In the genomic region with DNA sequence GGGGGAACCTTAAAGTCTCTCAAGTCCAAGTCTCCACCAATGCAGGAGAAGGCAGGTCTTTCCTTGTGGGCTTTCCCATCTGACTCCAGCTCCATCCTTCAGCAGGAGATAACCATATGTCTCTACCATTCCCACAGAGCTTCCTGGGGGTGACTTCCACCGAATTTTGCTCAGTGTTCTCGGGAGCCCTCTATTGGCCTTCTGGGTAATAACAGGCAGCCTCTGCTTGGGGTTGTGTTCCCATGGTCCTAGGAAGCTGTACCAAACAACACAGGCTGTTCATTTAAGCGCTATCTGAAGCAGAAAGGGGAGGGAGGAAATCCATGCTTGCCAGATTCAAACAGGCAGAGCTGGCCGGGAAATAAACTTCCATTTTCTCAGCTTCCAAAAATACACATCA, we compare ENCODE assay signal across 10 mouse cellular contexts.
A peak's percentile ranks its signal among the peaks of the same experiment; 100 is the strongest.
DNase-seq lines count a peak whose midpoint lies in the region; ATAC-seq lines count a peak whose summit lies in the region.
"Had no signal": no experiment of that assay in that cellular context is flagged by ENCODE, and none has a peak within 500 bp of the region (broad histone marks: within the 10 kb centered on the region; RNA-seq: fewer than 3 reads in every experiment).

No protein-coding gene starts in this region.

- H3K4me3 ChIP-seq in limb, embryonic 11.5 days (ENCODE audit: low read depth, low read length): no peak overlapping the region
- H3K4me3 ChIP-seq: embryonic facial prominence, embryonic 15.5 days; myocyte had no signal

- peak; percentile 38 for DNase-seq in urinary bladder, postnatal 14 days (ENCODE audit: low spot score)
- no peak for DNase-seq in urinary bladder, postnatal 10 days (ENCODE audit: low spot score)
- DNase-seq in cerebellum, adult 18-20 months: peak; percentile 67 to 76
- peak; percentile 61 to 89 for DNase-seq in frontal cortex, adult 2 months (ENCODE audit: extremely low spot score in 1 of 2, low spot score in 1 of 2)
- peak; percentile 56 for DNase-seq in kidney, adult 9 months
- DNase-seq in limb, embryonic 11.5 days (ENCODE audit: low spot score): peak; percentile 34
- DNase-seq in retina, adult 2 months (ENCODE audit: low read depth, low spot score): peak; percentile 25
- no peak for DNase-seq in thymus, postnatal 36 days

- H3K4me1 ChIP-seq in limb, embryonic 11.5 days (ENCODE audit: control insufficient read depth, insufficient read depth, low read length): no peaks in the 10 kb centered on the region
- H3K4me1 ChIP-seq: embryonic facial prominence, embryonic 15.5 days had no signal

- no peak overlapping the region for H3K27ac ChIP-seq in limb, embryonic 11.5 days (replicated peaks; ENCODE audit: low read depth, low read length)
- H3K27ac ChIP-seq: embryonic facial prominence, embryonic 15.5 days had no signal

- H3K9ac ChIP-seq in limb, embryonic 11.5 days (ENCODE audit: low read length): no peak overlapping the region
- H3K9ac ChIP-seq: embryonic facial prominence, embryonic 15.5 days had no signal

- ATAC-seq in limb, embryonic 11.5 days (ENCODE audit: insufficient number of reproducible peaks, low FRiP score, low TSS enrichment, low read depth): no peak

- H3K36me3 ChIP-seq in limb, embryonic 11.5 days (ENCODE audit: control insufficient read depth, insufficient read depth, low read length): no peaks in the 10 kb centered on the region
- H3K36me3 ChIP-seq: embryonic facial prominence, embryonic 15.5 days had no signal

- 23% methylated on average over 4 of the region's 4 CpGs for WGBS in limb, embryonic 11.5 days

- no peaks in the 10 kb centered on the region for H3K27me3 ChIP-seq in limb, embryonic 11.5 days (ENCODE audit: control insufficient read depth, insufficient read depth, low read length)
- H3K27me3 ChIP-seq: embryonic facial prominence, embryonic 15.5 days had no signal

- H3K9me3 ChIP-seq in limb, embryonic 11.5 days (ENCODE audit: control insufficient read depth, low read length): no peaks in the 10 kb centered on the region
- H3K9me3 ChIP-seq: embryonic facial prominence, embryonic 15.5 days had no signal

- H3K4me2 ChIP-seq in limb, embryonic 11.5 days (ENCODE audit: low read depth, severe bottlenecking): no peak overlapping the region
- H3K4me2 ChIP-seq: embryonic facial prominence, embryonic 15.5 days had no signal

Comparison
In these comparisons a context has a peak if more than half of its experiments do, and no peak if none do; other contexts are left out.
1. DNase-seq: peak in urinary bladder, postnatal 14 days (single experiment), cerebellum, adult 18-20 months (2 of 2), frontal cortex, adult 2 months (2 of 2), kidney, adult 9 months (single experiment), limb, embryonic 11.5 days (single experiment) and retina, adult 2 months (single experiment); none in urinary bladder, postnatal 10 days (single experiment) and thymus, postnatal 36 days (0 of 2).